Mouse (Mus musculus): ENCODE data around the gene Espn. TPM values are rescaled to one million over a fixed set of nuclear protein-coding genes. Genes with fewer than 3 reads are reported as not detected.
A peak's percentile ranks its signal among the peaks of the same experiment; 100 is the strongest.

The Espn gene
- polyA plus RNA-seq, 1 experiment from 2014 or later = 7.5 TPM

DNA sequence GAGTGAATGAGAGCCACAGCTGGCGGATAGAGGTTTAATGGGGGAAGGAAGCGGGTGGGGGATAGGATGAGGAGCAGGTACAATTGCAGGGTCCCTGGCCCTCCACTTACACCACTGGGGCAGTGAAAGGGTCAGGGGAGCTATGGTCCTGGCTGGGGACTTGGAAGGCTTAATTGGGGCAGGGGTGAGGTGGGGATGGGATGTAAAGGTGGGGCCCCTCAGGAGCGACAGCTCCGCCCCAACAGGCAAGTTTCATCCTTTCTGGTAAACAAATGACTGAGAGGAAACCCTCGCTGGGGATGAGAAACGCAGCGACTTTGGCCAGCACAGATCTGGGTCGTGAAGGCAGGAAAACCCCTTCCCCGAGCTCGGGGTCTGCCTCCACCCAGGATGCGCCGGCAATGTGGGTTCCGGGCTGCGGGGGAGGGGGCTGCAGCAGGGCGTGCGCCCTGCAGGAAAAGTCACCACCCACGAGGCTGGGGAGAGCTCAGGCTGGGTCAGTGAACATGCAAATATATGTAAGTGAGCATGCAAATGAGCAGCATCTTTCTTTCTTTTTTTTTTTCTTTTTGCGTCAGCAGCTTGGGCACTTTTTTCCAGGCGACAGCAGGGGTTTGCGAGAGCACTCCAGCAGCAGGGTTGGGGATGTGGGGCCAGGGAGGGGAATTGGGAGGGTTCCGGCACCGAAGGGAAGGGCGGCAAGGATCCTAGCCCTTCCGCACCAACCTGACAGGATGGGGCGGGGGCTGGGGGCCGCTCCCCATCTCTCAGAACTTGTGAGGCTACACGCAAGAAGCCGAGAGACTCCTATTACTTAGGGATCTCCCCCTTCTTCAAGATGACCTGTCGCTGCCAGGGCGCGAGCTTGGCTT, 31.6 kb downstream of the Espn start:
- Histone ChIP-seq H3K27me3 (peaks cover 98% of the 10 kb centered on the region), H3K4me2 (replicated peaks) (peak overlapping the region; percentile 46), H3K4me3 (replicated peaks) (peak overlapping the region; percentile 27), H3K9ac (no peak overlapping the region), H3K9me3 (replicated peaks) (no peaks in the 10 kb centered on the region), H3K27ac (replicated peaks) (no peak overlapping the region), H3K36me3 (no peaks in the 10 kb centered on the region), H3K4me1 (peaks cover 38% of the 10 kb centered on the region)
- 2% methylated on average over 31 of the region's 31 CpGs for WGBS
- no peak for ATAC-seq (ENCODE audit: insufficient number of reproducible peaks, low FRiP score, low TSS enrichment, low read depth)

- WGBS = 13% methylated on average over 39 of the region's 39 CpGs
- no peak overlapping the region for H3K9ac ChIP-seq
Observed at GRCm38 (mm10) chr4:152119396-152120292, 32.5 kb downstream of the Espn start.

GRCm38 (mm10) chr4:152117538-152117937, 34.6 kb downstream of the Espn start:
- no peak for ATAC-seq (ENCODE audit: insufficient number of reproducible peaks, low FRiP score, low TSS enrichment, low read depth)
- Histone ChIP-seq H3K9ac (no peak overlapping the region), H3K4me1 (peaks cover 35% of the 10 kb centered on the region), H3K4me2 (replicated peaks) (no peak overlapping the region), H3K27me3 (peaks cover 76% of the 10 kb centered on the region), H3K36me3 (peaks cover 26% of the 10 kb centered on the region), H3K9me3 (replicated peaks) (no peaks in the 10 kb centered on the region), H3K4me3 (replicated peaks) (no peak overlapping the region), H3K27ac (replicated peaks) (no peak overlapping the region)
- 61% methylated on average over 9 of the region's 9 CpGs for WGBS

More at GRCm38 (mm10) chr4:152119396-152120292, 32.5 kb downstream of the Espn start:
- no peak overlapping the region for H3K27ac ChIP-seq (replicated peaks)
- H3K9me3 ChIP-seq (replicated peaks) = no peaks in the 10 kb centered on the region
- H3K27me3 ChIP-seq = peaks cover 97% of the 10 kb centered on the region
- H3K4me3 ChIP-seq (replicated peaks) = peak overlapping the region; percentile 27; the same call in 1 of the 2 replicates
- ATAC-seq (ENCODE audit: insufficient number of reproducible peaks, low FRiP score, low TSS enrichment, low read depth) = no peak
- H3K36me3 ChIP-seq = 0 out of 2 replicates have a peak, but pooled peaks cover 5% of the 10 kb centered on the region
- H3K4me1 ChIP-seq = peaks cover 35% of the 10 kb centered on the region
- peak overlapping the region; percentile 46 for H3K4me2 ChIP-seq (replicated peaks)

DNA sequence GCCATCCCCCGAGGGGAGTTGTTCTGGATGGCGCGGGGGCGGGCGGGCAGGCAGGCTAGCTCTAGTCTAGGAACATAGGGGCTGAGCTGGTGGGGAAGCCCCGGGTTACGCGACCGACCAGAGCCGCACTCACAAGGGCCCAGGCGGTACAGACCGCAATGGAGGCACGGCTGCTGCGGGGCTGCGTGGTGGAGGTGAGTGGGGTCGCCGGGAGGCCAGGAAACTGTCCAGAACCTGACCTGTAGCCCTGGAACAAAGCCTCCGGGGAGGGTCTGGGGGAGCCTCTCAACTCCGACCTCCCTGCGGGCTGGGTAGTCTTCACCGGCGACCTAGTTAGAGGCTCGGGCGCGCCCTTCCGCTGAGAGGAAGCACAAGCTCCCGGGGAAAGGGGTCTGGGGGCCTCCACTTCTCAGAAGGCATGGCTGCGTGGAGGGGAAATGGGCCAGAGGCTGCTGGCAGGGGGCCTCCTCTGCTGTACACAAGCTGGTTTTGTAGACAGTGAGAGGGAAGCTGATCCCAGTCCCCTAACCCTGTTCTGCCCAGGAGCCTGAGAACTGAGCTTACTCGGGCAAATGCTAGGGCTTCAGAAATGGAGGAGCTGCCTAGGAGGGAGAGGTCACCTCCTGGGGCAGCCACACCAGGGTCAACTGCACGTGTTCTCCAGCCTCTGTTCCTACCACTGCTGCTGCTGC, 36.1 kb downstream of the Espn start, which contains the start of gene Tnfrsf25:
Gene Tnfrsf25 (plus strand): TSS at position 14 of the 692 bp plus-strand sequence.
- peaks cover 32% of the 10 kb centered on the region for H3K4me1 ChIP-seq
- no peak within 1 kb of the TSS for H3K27ac ChIP-seq (replicated peaks)
- H3K4me2 ChIP-seq (replicated peaks) = peak within 1 kb of the TSS; percentile 31
- no peak for ATAC-seq (ENCODE audit: insufficient number of reproducible peaks, low FRiP score, low TSS enrichment, low read depth)
- H3K9ac ChIP-seq = no peak within 1 kb of the TSS
- peaks cover 39% of the 10 kb centered on the region for H3K36me3 ChIP-seq
- no peaks in the 10 kb centered on the region for H3K9me3 ChIP-seq (replicated peaks)
- WGBS = 4% methylated on average over 30 of the region's 30 CpGs
- peak within 1 kb of the TSS; percentile 13; the same call in 1 of the 2 replicates for H3K4me3 ChIP-seq (replicated peaks)
- peaks cover 62% of the 10 kb centered on the region for H3K27me3 ChIP-seq

DNA sequence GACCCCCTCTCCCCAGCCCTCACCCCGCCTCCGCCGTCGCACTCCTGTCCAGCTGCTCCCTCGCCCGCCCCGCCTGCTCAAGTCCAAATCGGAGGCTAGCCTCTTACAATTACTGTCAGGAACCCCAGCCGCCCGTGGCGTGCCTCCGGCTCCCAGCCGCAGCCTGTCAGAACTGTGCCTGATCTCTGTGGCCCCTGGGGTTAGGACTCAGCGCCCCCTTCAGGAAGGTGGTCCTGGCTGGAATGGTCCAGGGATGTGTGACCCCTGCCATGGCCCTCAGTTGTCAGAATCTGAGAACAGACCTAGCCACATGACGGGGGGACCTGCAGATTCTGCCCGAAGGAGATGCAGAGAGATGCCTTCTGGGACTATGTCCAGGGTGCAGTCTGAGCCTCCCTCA, 38.1 kb downstream of the Espn start:
- Histone ChIP-seq H3K4me2 (replicated peaks) (no peak overlapping the region), H3K4me1 (peaks cover 14% of the 10 kb centered on the region), H3K27ac (replicated peaks) (no peak overlapping the region), H3K9ac (no peak overlapping the region), H3K9me3 (replicated peaks) (no peaks in the 10 kb centered on the region), H3K36me3 (peaks cover 58% of the 10 kb centered on the region), H3K27me3 (peaks cover 42% of the 10 kb centered on the region), H3K4me3 (replicated peaks) (no peak overlapping the region)
- ATAC-seq (ENCODE audit: insufficient number of reproducible peaks, low FRiP score, low TSS enrichment, low read depth) = no peak
- 65% methylated on average over 16 of the region's 16 CpGs for WGBS

GRCm38 (mm10) chr4:152112329-152112728, 39.8 kb downstream of the Espn start:
- no peak overlapping the region for H3K4me2 ChIP-seq (replicated peaks)
- H3K36me3 ChIP-seq = peaks cover 68% of the 10 kb centered on the region
- H3K27me3 ChIP-seq = peaks cover 24% of the 10 kb centered on the region
- H3K9me3 ChIP-seq (replicated peaks) = no peaks in the 10 kb centered on the region
- WGBS = 82% methylated on average over 9 of the region's 9 CpGs
- H3K4me1 ChIP-seq = peaks cover 26% of the 10 kb centered on the region
- no peak overlapping the region for H3K9ac ChIP-seq
- ATAC-seq (ENCODE audit: insufficient number of reproducible peaks, low FRiP score, low TSS enrichment, low read depth) = no peak
- H3K4me3 ChIP-seq (replicated peaks) = no peak overlapping the region
- no peak overlapping the region for H3K27ac ChIP-seq (replicated peaks)

DNA sequence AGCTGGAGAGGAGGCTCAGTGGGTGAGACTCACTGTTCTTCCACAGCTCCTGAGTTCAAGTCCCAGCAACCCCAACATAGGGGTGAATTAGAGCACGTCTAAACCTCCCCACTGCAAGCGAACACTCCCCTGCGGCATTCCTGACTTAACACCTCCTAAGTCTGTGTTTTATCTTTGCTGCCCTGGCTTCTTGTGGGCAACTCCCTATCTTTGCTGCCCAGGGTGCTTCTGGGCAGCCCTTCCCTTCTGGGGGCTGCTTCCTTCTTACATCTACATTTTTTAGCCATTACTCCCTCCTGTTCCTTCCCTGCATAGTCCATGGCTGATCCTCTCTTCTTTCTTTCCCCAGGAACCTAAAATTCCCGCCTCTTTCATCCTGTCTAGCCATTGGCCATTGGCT, 41.5 kb downstream of the Espn start:
- Histone ChIP-seq H3K4me3 (replicated peaks) (no peak overlapping the region), H3K4me2 (replicated peaks) (no peak overlapping the region), H3K4me1 (peaks cover 24% of the 10 kb centered on the region), H3K27ac (replicated peaks) (no peak overlapping the region), H3K36me3 (peaks cover 82% of the 10 kb centered on the region), H3K9me3 (replicated peaks) (no peaks in the 10 kb centered on the region), H3K9ac (no peak overlapping the region), H3K27me3 (peaks cover 8% of the 10 kb centered on the region)
- WGBS = 83% methylated on average over 4 of the region's 4 CpGs
- ATAC-seq (ENCODE audit: insufficient number of reproducible peaks, low FRiP score, low TSS enrichment, low read depth) = no peak

DNA sequence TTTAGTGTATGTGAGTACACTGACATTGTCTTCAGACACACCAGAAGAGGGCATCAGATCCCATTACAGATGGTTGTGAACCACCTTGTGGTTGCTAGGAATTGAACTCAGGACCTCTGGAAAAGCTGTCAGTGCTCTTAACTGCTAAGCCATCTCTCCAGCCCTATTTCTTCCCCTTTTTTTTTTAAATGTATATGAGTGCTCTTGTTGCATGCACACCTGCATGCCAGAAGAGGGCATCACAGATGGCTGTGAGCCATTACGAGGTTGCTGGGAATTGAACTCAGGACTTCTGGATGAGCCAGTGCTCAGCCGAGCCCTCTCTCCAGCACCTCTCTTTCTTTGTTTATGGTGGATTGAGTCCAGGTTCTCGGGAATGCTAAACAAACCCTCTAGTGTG, 42.7 kb downstream of the Espn start:
- WGBS = 73% methylated on average over 3 of the region's 3 CpGs
- no peaks in the 10 kb centered on the region; the same call in 1 of the 2 replicates for H3K27me3 ChIP-seq
- H3K9me3 ChIP-seq (replicated peaks) = no peaks in the 10 kb centered on the region
- H3K4me1 ChIP-seq = peaks cover 19% of the 10 kb centered on the region
- no peak for ATAC-seq (ENCODE audit: insufficient number of reproducible peaks, low FRiP score, low TSS enrichment, low read depth)
- no peak overlapping the region for H3K27ac ChIP-seq (replicated peaks)
- H3K4me2 ChIP-seq (replicated peaks) = no peak overlapping the region
- H3K36me3 ChIP-seq = peaks cover 86% of the 10 kb centered on the region
- no peak overlapping the region for H3K9ac ChIP-seq
- no peak overlapping the region for H3K4me3 ChIP-seq (replicated peaks)

GRCm38 (mm10) chr4:152108673-152109072, 43.5 kb downstream of the Espn start:
- H3K36me3 ChIP-seq = peaks cover 85% of the 10 kb centered on the region
- H3K4me3 ChIP-seq (replicated peaks) = no peak overlapping the region
- 85% methylated on average over 5 of the region's 5 CpGs for WGBS
- no peaks in the 10 kb centered on the region for H3K9me3 ChIP-seq (replicated peaks)
- H3K4me1 ChIP-seq = peaks cover 19% of the 10 kb centered on the region
- no peak overlapping the region for H3K4me2 ChIP-seq (replicated peaks)
- ATAC-seq (ENCODE audit: insufficient number of reproducible peaks, low FRiP score, low TSS enrichment, low read depth) = no peak
- H3K27me3 ChIP-seq = no peaks in the 10 kb centered on the region; the same call in 1 of the 2 replicates
- no peak overlapping the region for H3K9ac ChIP-seq
- no peak overlapping the region for H3K27ac ChIP-seq (replicated peaks)

GRCm38 (mm10) chr4:152107971-152108509, 44.1 kb downstream of the Espn start:
- Histone ChIP-seq H3K4me2 (replicated peaks) (peak overlapping the region; percentile 47), H3K4me3 (replicated peaks) (peak overlapping the region; percentile 31), H3K9me3 (replicated peaks) (no peaks in the 10 kb centered on the region), H3K27ac (replicated peaks) (peak overlapping the region; percentile 71), H3K36me3 (peaks cover 85% of the 10 kb centered on the region), H3K27me3 (no peaks in the 10 kb centered on the region), H3K4me1 (peaks cover 19% of the 10 kb centered on the region), H3K9ac (no peak overlapping the region)
- 22% methylated on average over 30 of the region's 30 CpGs for WGBS
- peak; percentile 89 for ATAC-seq (ENCODE audit: insufficient number of reproducible peaks, low FRiP score, low TSS enrichment, low read depth)

All from embryonic facial prominence, embryonic 15.5 days (tissue).